Mouse (Mus musculus) lung, postnatal 4 days (tissue): ENCODE measurements at regions not wholly inside any gene's neighbourhood (a gene's known extent, or its start where the extent isn't known, plus 50 kb on each side); places are given as distances from the start of the nearest gene placed in this dataset.
"Not testable (repeated sequence)": the region's sequence is repeated elsewhere in the genome, so short reads cannot be mapped to it uniquely, and the experiment has no call there.

Source experiments
- DNase-seq, 2 experiments: peaks; one replicate each; pipeline ENCODE4 v3.0.0; 2021

DNA sequence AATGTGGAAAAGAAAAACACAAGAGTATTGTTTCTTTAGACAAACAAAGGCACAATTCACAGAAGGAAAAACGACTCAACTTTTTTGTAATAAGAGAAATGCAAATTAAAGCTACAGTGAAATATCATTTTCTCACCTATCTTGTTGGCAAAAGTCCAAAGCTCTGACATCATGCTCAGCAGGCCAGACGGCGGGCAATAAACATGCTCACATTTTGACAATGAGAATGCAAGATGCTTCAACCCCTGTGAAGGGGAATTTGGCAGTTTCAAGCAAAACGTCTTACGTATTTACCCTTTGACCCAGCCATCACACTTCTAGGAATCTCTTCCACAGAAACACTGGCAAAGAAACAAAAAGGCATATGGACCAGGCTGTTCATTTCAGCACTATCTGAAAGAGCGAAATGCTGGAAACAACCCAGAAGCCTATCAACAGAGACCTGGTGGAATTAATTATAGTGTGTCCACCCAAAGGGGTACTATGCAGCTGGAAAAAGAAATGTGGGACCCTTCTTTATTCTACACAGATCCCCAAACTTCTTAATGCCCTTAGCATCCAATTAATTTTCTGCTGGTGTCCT is 203.4 kb upstream of the 2610301B20Rik start:
- no peak for DNase-seq

- DNase-seq = no peak
These were observed 183.2 kb upstream of the 2610301B20Rik start for GRCm38 (mm10) chr4:10691086-10691485.

DNA sequence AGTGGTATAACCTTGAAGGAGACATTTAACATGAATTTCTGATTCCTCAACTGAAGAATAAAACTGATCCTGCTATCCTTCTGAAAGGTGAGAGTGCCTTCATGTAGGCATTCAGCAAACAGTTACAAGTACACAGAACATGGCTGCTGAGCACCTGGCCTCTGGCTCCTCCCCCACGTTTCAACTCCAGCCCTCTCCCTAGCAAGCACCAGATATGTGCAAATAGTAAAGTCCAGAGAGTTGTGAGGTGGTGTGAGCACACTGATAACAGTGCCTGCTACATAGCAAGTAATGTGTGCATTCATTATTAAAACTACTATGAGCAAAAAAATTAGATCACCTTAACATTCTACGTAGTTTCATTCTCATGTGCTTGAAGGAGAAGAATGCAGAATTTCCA is 181.4 kb upstream of the 2610301B20Rik start:
- no peak for DNase-seq

DNA sequence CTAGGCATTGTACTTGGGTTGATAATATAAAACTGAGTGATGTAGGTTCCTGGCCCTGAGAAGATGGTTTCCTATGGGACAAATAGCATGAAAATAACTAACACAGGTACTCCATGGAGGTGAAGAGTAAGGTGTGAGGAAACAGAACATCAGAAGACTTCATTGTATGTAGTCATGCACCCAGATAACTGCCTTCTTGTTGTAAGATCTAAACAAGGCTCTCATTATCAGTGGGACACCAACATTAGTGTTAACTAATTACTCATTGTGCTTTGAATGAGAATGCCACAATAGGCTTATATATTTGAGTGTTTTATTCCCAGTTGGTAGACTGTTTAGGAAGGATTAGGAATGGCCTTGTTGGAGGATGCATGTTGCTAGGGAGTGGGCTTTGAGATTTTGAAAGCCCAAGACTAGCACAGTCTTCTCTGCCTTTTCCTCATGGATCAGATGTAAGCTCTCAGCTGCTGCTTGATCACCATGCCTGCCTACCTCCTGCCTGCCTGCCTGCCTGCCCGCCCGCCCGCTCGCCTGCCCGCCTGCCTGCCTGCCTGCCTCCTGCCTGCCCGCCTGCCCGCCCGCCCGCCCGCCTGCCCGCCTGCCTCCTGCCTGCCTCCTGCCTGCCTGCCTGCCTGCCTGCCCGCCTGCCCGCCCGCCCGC is 180.7 kb upstream of the 2610301B20Rik start:
- DNase-seq = no peak

GRCm38 (mm10) chr4:10694106-10694748 is 180.1 kb upstream of the 2610301B20Rik start:
- DNase-seq = not testable (repeated sequence)

- no peak for DNase-seq
These were observed 177.0 kb upstream of the 2610301B20Rik start for GRCm38 (mm10) chr4:10697225-10697836.

DNA sequence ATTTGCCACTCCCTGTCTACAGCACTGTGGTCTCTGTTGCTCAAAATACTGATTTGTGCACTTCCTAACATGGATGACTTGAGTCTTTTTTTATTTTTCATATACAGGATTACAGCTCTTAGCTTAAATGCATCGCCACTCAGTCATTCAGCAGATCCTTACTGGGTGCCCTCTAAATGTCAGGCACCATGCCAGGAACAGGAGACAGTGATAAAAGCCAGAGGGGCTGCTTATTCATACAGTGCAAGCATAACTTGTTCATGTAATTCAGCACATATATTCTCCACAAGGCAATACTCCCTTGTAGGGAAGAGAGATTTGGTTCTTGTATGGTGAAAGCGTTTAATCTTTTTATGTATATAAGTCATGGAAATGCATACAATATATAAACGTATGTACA is 175.7 kb upstream of the 2610301B20Rik start:
- DNase-seq = no peak

GRCm38 (mm10) chr4:10701479-10701878 is 172.8 kb upstream of the 2610301B20Rik start:
- DNase-seq = no peak

GRCm38 (mm10) chr4:10703212-10703611 is 171.1 kb upstream of the 2610301B20Rik start:
- DNase-seq = no peak

GRCm38 (mm10) chr4:10707016-10707657 is 167.2 kb upstream of the 2610301B20Rik start:
- DNase-seq = no peak

DNA sequence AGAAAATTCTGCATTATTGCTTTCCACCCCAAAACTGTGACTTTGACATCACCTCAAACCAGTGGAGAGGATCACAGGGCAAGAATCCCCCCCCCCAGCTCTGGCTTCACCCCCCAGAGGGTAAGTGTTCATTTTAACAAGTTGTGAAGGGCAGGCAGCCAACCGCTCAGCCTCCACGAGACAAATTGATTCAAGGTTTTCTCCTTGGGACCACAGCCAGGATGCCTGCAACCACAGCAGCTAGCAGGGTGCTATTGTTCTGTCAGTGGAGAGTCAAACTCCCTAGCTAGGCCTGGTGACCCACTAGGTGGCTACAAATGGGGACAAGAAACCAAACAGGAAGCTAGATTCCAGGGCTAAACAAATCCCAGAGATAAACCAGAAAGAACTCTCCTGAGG is 166.6 kb upstream of the 2610301B20Rik start:
- no peak for DNase-seq

DNA sequence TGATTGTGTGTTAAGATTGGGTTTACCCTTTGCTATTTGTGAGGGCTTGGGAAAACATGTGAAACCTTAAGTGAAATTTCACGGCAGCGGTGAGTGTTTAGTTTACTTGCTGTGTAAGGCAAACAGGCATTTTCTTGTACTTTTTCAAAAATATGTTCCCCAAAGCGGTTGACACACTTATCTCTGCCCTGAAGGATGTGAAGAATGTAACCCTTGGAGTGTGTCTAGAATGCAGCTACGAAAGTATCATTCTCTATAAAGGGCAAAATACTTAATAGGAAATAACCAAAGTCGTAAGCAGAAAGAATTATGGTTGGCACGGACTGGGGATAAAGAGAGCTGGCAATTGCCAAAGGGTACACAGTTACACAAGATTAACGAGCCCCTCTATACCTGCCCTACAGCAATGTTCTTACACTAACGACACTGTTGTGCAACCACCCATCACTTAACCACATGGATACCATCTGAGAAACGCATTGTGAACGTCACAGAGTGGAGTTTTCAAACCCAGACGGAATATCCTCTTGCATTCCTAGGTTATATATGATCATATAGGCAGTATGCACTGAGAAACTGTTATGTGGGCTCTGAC is 162.3 kb upstream of the 2610301B20Rik start:
- DNase-seq = no peak

DNA sequence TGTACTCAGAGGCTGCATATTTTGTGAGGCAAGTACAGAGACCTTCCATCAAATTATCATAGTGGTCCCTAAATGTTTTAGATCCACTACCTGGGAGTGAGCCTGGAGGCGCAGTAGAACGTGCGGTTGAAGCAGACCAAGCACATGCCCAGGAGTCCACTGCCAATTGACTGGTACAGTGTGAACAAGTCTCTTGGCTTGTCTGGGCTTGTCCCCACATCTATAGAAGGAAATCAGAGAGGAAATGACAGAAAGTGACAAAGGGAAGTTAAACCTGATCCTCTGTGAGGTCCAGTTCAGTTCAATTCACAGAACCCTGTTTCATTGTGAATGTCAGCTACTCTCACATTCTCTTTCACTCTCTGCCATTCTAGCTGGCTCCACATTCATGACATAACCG is 151.0 kb upstream of the 2610301B20Rik start:
- no peak for DNase-seq

- no peak for DNase-seq
These were observed 146.4 kb upstream of the 2610301B20Rik start for GRCm38 (mm10) chr4:10727894-10728293.

GRCm38 (mm10) chr4:10745207-10745606 is 129.1 kb upstream of the 2610301B20Rik start:
- peak in 1 of 2 experiments; percentile 24 for DNase-seq

DNA sequence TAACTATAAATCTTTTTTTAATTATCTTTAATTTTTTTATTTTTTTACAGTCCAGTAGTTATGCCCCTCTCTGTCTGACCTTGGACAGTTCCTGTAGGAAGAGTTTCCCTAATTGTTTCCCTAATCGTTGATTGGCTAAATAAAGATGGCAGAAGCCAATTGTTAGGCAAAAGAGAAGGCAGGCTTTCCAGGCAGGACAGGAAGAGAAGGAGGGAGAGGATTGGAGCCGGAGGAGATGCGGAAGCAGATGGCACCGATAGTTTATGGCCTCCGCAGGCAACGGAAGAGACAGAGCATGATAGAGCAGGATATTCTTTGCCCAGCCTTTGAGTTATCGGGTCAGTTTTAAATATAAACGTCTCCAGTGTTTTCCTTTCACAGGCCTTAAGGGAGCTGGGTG is 125.5 kb upstream of the 2610301B20Rik start:
- DNase-seq = no peak

DNA sequence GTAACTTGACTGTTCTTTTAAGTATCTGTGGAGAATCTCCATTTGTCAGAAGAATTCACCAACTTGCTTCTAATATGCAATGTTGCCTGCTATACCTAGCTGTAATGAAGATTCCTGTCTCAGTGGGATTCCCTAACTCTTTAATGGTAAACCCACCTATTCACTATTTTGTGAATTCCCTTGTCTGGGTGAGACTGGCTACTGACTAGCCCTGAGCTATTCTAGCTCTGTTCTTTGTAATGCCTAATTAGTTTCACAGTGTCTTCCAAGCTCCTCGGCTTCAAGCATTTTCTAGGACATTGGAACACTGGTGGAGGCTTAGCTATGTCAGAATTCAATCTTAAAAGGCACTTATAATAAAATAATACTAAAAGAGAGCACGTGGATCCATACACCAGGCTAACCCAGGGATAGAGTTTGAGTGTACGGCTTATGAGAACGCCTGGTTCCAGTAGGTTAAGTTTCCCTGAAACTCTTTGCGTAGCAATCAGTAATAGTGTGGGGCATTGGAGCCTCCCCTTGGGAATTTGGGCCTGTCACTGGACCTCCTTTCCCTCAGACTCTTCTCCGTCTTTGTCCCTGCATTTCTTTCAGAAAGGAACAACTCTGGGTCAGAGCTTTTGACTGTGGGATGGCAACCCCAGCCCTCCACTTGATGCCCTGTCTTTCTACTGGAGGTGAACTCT is 123.8 kb upstream of the 2610301B20Rik start:
- not testable (repeated sequence) for DNase-seq

DNA sequence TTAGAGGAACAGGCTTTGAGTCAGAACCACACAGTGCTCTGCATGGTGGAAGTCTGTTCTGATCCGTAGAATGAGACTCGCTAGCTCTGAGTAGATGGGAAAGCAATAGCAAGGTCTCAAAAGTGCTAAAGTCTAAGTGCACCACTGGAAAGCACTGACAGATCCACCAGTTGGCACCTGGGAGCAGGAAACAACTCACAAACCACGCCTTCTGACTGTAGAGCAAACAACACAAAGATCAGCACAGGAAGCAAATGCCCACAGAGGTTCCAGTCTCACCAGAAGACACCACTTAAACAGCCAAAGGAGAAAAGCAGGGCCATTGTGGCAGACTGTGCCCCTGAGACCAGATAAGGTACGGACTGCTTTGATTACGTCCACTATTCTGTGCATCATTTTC is 121.1 kb upstream of the 2610301B20Rik start:
- no peak for DNase-seq

DNA sequence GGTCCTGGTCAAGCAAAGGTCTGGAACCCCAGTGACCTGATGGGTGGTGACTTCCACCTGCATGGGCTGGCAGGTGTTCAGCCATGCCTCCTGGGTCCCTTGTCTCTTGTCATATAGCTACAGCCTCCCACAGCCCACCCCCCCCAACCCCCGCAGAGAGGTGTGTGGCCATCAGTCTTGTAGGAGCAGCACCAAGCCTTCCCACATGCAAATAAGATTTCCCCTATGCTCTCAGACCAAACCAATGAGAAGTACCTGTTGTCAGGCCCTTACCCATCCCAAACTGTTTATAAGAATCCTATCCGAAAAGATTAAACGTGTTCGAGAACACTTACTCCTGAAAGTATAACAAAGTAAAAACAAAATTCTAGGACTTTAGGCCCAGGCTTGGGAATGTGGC is 114.8 kb upstream of the 2610301B20Rik start:
- no peak for DNase-seq

DNA sequence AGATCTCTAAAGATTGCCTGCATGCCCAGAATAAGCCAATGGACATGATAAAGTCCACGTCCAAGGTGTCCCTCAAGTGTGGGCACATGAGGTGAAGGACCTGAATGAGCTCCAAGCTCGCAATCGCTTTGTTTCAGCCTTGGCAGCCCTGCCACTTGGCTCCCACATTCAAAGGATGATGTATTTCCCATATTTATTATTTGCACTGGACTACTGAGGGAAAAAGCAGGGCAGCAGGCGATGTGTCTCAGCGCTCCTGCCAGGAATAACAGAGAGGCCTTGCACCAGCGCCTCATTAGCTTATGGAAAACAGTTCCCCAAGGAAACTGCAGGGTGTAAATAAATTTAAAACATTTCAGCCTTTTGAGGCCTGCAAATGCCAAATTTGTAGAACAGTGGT is 106.6 kb upstream of the 2610301B20Rik start:
- no peak for DNase-seq

DNA sequence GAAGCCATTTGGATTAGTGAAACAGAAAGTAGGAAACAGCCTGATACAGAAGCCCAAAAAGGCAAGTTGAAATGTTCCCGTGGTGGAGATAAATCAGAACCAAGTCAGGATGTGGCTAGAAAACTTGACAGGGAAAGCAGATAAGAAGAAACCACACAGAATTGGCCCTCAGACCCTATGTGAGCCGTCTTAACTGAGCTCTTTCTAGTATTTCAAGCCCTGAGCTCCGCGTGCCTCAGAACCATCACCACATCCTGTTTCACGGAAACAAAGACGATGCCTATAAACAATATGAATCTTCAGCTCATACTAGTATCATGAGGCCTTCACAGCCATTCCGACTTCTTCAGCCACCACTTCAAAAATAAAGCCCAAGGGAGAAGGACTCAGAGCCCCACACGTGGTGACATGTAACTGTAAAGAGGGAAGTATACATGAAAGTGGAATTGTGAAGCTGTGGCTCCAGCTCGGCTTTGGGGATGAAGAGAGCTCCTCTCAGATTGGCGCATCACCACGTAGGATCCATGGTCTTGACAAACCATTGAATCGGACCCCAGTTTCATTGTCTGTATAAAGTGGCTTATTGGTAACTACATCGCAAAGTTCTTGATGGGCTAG is 104.2 kb upstream of the 2610301B20Rik start:
- DNase-seq = no peak
